Mouse (Mus musculus) forebrain, embryonic 15.5 days (tissue): ENCODE measurements around the gene Mrgpra2a. TPM values are rescaled to one million over a fixed set of nuclear protein-coding genes. Genes with fewer than 3 reads are reported as not detected.

Experiments used
- polyA plus RNA-seq: library from polyadenylated mRNA; unstranded; fragments of >200 nt; fragmentation: Nextera tagmentation; extraction: Ambion mirVana; gene quantifications from 2 replicates; pipeline ENCODE4 v1.2.1, GENCODE M21; 2015

The Mrgpra2a gene
- polyA plus RNA-seq, 1 experiment from 2014 or later: not detected

Other genes starting within 250 kb of the Mrgpra2a start
- not detected in 2 replicates for gene Mrgpra6, start 247.2 kb downstream of the Mrgpra2a start, polyA plus RNA-seq
- not detected in 2 replicates for gene Mrgpra9, start 199.3 kb downstream of the Mrgpra2a start, polyA plus RNA-seq
- gene Mrgpra1, start 97.9 kb downstream of the Mrgpra2a start, polyA plus RNA-seq: not detected in 2 replicates
- gene Mrgpra2b, start 76.7 kb upstream of the Mrgpra2a start, polyA plus RNA-seq: not detected in 2 replicates
- gene Mrgpra3, start 149.2 kb upstream of the Mrgpra2a start, polyA plus RNA-seq: not detected in 2 replicates